Mouse (Mus musculus): ENCODE data around the gene Cryz.

DNA sequence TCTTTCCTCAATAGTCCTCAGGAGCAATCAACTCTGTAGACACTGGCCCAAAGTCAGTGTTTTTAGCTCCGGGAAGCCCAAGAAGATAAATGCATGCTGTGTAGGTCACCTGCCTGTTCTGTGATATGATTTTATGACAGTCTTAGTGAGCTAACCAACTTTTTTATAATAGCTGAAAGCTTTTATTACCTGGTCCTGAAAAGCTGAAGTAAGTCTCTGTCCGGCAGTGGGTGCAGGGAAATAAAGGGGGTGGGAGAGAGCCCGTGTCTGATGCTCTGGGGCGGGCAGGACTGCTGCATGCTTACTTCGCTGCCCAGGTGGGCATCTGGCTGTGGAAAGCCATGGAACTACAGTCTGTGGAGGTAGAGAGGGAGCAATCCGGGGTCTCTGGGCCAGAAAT, 74.1 kb downstream of the Cryz start:
- TF ChIP-seq POLR2A (IDR thresholded peaks at IDR 0.05; ENCODE audit: borderline replicate concordance, extremely low read depth, low read depth, low read length) (no peak), CTCF (IDR thresholded peaks at IDR 0.05; ENCODE audit: insufficient read depth, low read length) (no peak)
